ENCODE assay signal across 20 mouse cellular contexts in genomic region chr14:84793157-84793556, GRCm38 (mm10).
DNase-seq lines count a peak whose midpoint lies in the region; ATAC-seq and TF ChIP-seq lines count a peak whose summit lies in the region.
"Had no signal": no experiment of that assay in that cellular context is flagged by ENCODE, and none has a peak within 500 bp of the region (broad histone marks: within the 10 kb centered on the region; RNA-seq: fewer than 3 reads in every experiment).

No protein-coding gene starts in this region.

- no peaks in the 10 kb centered on the region for H3K36me3 ChIP-seq in lung, embryonic 14.5 days (ENCODE audit: insufficient read depth)
- H3K36me3 ChIP-seq in lung, embryonic 16.5 days (ENCODE audit: control insufficient read depth, insufficient read depth, low read length) = no peaks in the 10 kb centered on the region
- H3K36me3 ChIP-seq in lung, postnatal 0 days (ENCODE audit: insufficient read depth, low read length) = no peaks in the 10 kb centered on the region
- H3K36me3 ChIP-seq in hindbrain, embryonic 16.5 days (ENCODE audit: control insufficient read depth, insufficient read depth, low read length) = no peaks in the 10 kb centered on the region
- H3K36me3 ChIP-seq: embryonic facial prominence, embryonic 10.5 days; embryonic facial prominence, embryonic 12.5 days; forebrain, embryonic 15.5 days had no signal

- H3K4me3 ChIP-seq in lung, embryonic 14.5 days (ENCODE audit: low read depth, low read length) = no peak overlapping the region
- no peak overlapping the region for H3K4me3 ChIP-seq in lung, adult 2 months (replicated peaks; ENCODE audit: extremely low read depth, low read depth, low read length)
- no peak overlapping the region for H3K4me3 ChIP-seq in lung, embryonic 16.5 days (ENCODE audit: low read length)
- no peak overlapping the region for H3K4me3 ChIP-seq in lung, postnatal 0 days (ENCODE audit: low read depth, low read length)
- H3K4me3 ChIP-seq in hindbrain, embryonic 16.5 days (ENCODE audit: low read length) = no peak overlapping the region
- H3K4me3 ChIP-seq: embryonic facial prominence, embryonic 10.5 days; embryonic facial prominence, embryonic 12.5 days; forebrain, embryonic 13.5 days; forebrain, embryonic 15.5 days had no signal

- 44% methylated on average over 7 of the region's 7 CpGs for WGBS in lung, embryonic 14.5 days
- 67% methylated on average over 7 of the region's 7 CpGs for WGBS in lung, adult 2 months
- 50% methylated on average over 7 of the region's 7 CpGs for WGBS in lung, embryonic 16.5 days
- 49% methylated on average over 7 of the region's 7 CpGs for WGBS in lung, postnatal 0 days
- WGBS in hindbrain, embryonic 16.5 days = 88% methylated on average over 7 of the region's 7 CpGs

- no peak for TF ChIP-seq POLR2A in lung, adult 2 months (IDR thresholded peaks at IDR 0.05; ENCODE audit: borderline replicate concordance, extremely low read depth, low read depth, low read length)

- H3K27me3 ChIP-seq in lung, embryonic 14.5 days (ENCODE audit: insufficient read depth, low read length) = no peaks in the 10 kb centered on the region
- H3K27me3 ChIP-seq in lung, embryonic 16.5 days (ENCODE audit: control insufficient read depth, insufficient read depth, low read depth, low read length) = no peaks in the 10 kb centered on the region
- H3K27me3 ChIP-seq in lung, postnatal 0 days (replicated peaks; ENCODE audit: insufficient read depth, low read length) = no peaks in the 10 kb centered on the region
- H3K27me3 ChIP-seq in hindbrain, embryonic 16.5 days (replicated peaks; ENCODE audit: control insufficient read depth, insufficient read depth, low read length) = no peaks in the 10 kb centered on the region
- H3K27me3 ChIP-seq: embryonic facial prominence, embryonic 12.5 days; forebrain, embryonic 13.5 days; forebrain, embryonic 15.5 days had no signal

- H3K4me2 ChIP-seq in lung, embryonic 14.5 days = no peak overlapping the region
- no peak overlapping the region for H3K4me2 ChIP-seq in lung, embryonic 16.5 days (ENCODE audit: low read depth, low read length)
- no peak overlapping the region for H3K4me2 ChIP-seq in lung, postnatal 0 days (replicated peaks; ENCODE audit: low read depth, low read length)
- no peak overlapping the region for H3K4me2 ChIP-seq in hindbrain, embryonic 16.5 days (ENCODE audit: low read length)
- H3K4me2 ChIP-seq: embryonic facial prominence, embryonic 12.5 days; forebrain, embryonic 13.5 days; forebrain, embryonic 15.5 days had no signal

- H3K9me3 ChIP-seq in lung, embryonic 14.5 days (ENCODE audit: low read depth, low read length) = no peaks in the 10 kb centered on the region
- H3K9me3 ChIP-seq in lung, embryonic 16.5 days (ENCODE audit: control insufficient read depth, low read length) = no peaks in the 10 kb centered on the region
- no peaks in the 10 kb centered on the region for H3K9me3 ChIP-seq in lung, postnatal 0 days (ENCODE audit: low read length)
- H3K9me3 ChIP-seq in hindbrain, embryonic 16.5 days (ENCODE audit: control insufficient read depth, low read length) = no peaks in the 10 kb centered on the region
- H3K9me3 ChIP-seq: embryonic facial prominence, embryonic 10.5 days; embryonic facial prominence, embryonic 12.5 days; forebrain, embryonic 13.5 days; forebrain, embryonic 15.5 days had no signal

- H3K27ac ChIP-seq in lung, embryonic 14.5 days (ENCODE audit: low read depth) = no peak overlapping the region
- H3K27ac ChIP-seq in lung, embryonic 16.5 days (ENCODE audit: low read length) = no peak overlapping the region
- no peak overlapping the region for H3K27ac ChIP-seq in lung, postnatal 0 days (ENCODE audit: low read length)
- no peak overlapping the region for H3K27ac ChIP-seq in hindbrain, embryonic 16.5 days (ENCODE audit: low read depth, low read length)
- H3K27ac ChIP-seq: embryonic facial prominence, embryonic 10.5 days; embryonic facial prominence, embryonic 12.5 days; forebrain, embryonic 13.5 days; forebrain, embryonic 15.5 days had no signal

- no peak for TF ChIP-seq CTCF in lung, embryonic 14.5 days (IDR thresholded peaks at IDR 0.05; ENCODE audit: low read depth)
- TF ChIP-seq CTCF in lung, adult 2 months (IDR thresholded peaks at IDR 0.05; ENCODE audit: insufficient read depth, low read length) = no peak
- no peak for TF ChIP-seq CTCF in lung, postnatal 0 days (IDR thresholded peaks at IDR 0.05)

- TF ChIP-seq EP300 in lung, postnatal 0 days (IDR thresholded peaks at IDR 0.05) = no peak

- intact Hi-C loops in gastrocnemius, postnatal 14 days (cut with DNase I; ENCODE audit: low total_unique reads) = no loop called here

- no peak overlapping the region for H3K9ac ChIP-seq in lung, embryonic 14.5 days
- H3K9ac ChIP-seq in lung, embryonic 16.5 days (ENCODE audit: low read length) = no peak overlapping the region
- H3K9ac ChIP-seq in lung, postnatal 0 days (replicated peaks; ENCODE audit: low read depth) = no peak overlapping the region
- H3K9ac ChIP-seq in hindbrain, embryonic 16.5 days (ENCODE audit: low read depth, low read length) = no peak overlapping the region
- H3K9ac ChIP-seq: embryonic facial prominence, embryonic 12.5 days; forebrain, embryonic 13.5 days; forebrain, embryonic 15.5 days; forebrain, postnatal 0 days had no signal

- ATAC-seq in lung, embryonic 14.5 days (ENCODE audit: insufficient read depth) = peak; percentile 85
- ATAC-seq in lung, embryonic 16.5 days (ENCODE audit: low read depth) = peak; percentile 83; the same call in 1 of the 2 replicates
- no peak for ATAC-seq in lung, postnatal 0 days
- no peak for ATAC-seq in hindbrain, embryonic 16.5 days
- ATAC-seq in megakaryocyte progenitor cell, adult 5-6 weeks (replicated peaks; ENCODE audit: poor library complexity) = no peak
- ATAC-seq: forebrain, embryonic 13.5 days; forebrain, embryonic 15.5 days; forebrain, postnatal 0 days had no signal

- H3K4me1 ChIP-seq in lung, embryonic 14.5 days (ENCODE audit: insufficient read depth) = no peaks in the 10 kb centered on the region
- no peaks in the 10 kb centered on the region for H3K4me1 ChIP-seq in lung, adult 2 months (ENCODE audit: control insufficient read depth, insufficient read depth, low read length)
- H3K4me1 ChIP-seq in lung, embryonic 16.5 days (replicated peaks; ENCODE audit: control insufficient read depth, insufficient read depth, low read length) = no peaks in the 10 kb centered on the region
- no peaks in the 10 kb centered on the region for H3K4me1 ChIP-seq in lung, postnatal 0 days (ENCODE audit: insufficient read depth, low read depth, low read length)
- H3K4me1 ChIP-seq in hindbrain, embryonic 16.5 days (ENCODE audit: control insufficient read depth, insufficient read depth, low read depth, low read length) = no peaks in the 10 kb centered on the region
- H3K4me1 ChIP-seq: embryonic facial prominence, embryonic 10.5 days; embryonic facial prominence, embryonic 12.5 days; forebrain, embryonic 13.5 days; forebrain, embryonic 15.5 days had no signal

- DNase-seq in lung, embryonic 14.5 days = peak; percentile 84
- DNase-seq in lung, adult 2 months = no peak
- peak; percentile 33 for DNase-seq in lung, postnatal 0 days (ENCODE audit: low spot score)
- DNase-seq in lung, postnatal 14 days = peak; percentile 12
- DNase-seq in gastrocnemius, postnatal 14 days = no peak
- DNase-seq: adrenal gland, adult 8-10 months; adrenal gland, postnatal 14 days; adrenal gland, postnatal 36 days; cerebellum, adult 11-12 months; cerebellum, adult 2 months; cerebellum, adult 9-11 months; cerebellum, postnatal 25 days; forebrain, postnatal 0 days had no signal

Comparison
In these comparisons a context has a peak if more than half of its experiments do, and no peak if none do; other contexts are left out.
1. ATAC-seq: peak in lung, embryonic 14.5 days (single experiment) and lung, embryonic 16.5 days (single experiment); none in lung, postnatal 0 days (single experiment), hindbrain, embryonic 16.5 days (single experiment) and megakaryocyte progenitor cell, adult 5-6 weeks (single experiment).
2. DNase-seq: peak in lung, embryonic 14.5 days (single experiment), lung, postnatal 0 days (single experiment) and lung, postnatal 14 days (single experiment); none in lung, adult 2 months (single experiment) and gastrocnemius, postnatal 14 days (single experiment).